Mouse (Mus musculus) adrenal gland, adult 8-10 months (tissue): ENCODE measurements at regions not wholly inside any gene's neighbourhood (a gene's known extent, or its start where the extent isn't known, plus 50 kb on each side); places are given as distances from the start of the nearest gene placed in this dataset.

ENCODE experiments used
- DNase-seq: peaks from one replicate; pipeline ENCODE4 v3.0.0; 2022

- no peak for DNase-seq
Measured at GRCm38 (mm10) chr9:30175376-30175775, 212.4 kb upstream of the Ntm start.

- DNase-seq = no peak
Measured at GRCm38 (mm10) chr9:30183409-30183808, 220.5 kb upstream of the Ntm start.

GRCm38 (mm10) chr9:30184996-30185763, 222.2 kb upstream of the Ntm start:
- DNase-seq = no peak

GRCm38 (mm10) chr9:30186261-30186660, 223.3 kb upstream of the Ntm start:
- DNase-seq = no peak

- no peak for DNase-seq
Measured at GRCm38 (mm10) chr9:30190078-30190477, 227.1 kb upstream of the Ntm start.

GRCm38 (mm10) chr9:30191119-30191518, 228.2 kb upstream of the Ntm start:
- no peak for DNase-seq

- DNase-seq = no peak
Measured at GRCm38 (mm10) chr9:30191902-30192301, 229.0 kb upstream of the Ntm start.

- no peak for DNase-seq
Measured at GRCm38 (mm10) chr9:30194866-30195265, 231.9 kb upstream of the Ntm start.

GRCm38 (mm10) chr9:30202411-30202810, 224.5 kb upstream of the Snx19 start:
- DNase-seq = no peak

GRCm38 (mm10) chr9:30207631-30208030, 219.3 kb upstream of the Snx19 start:
- DNase-seq = no peak

GRCm38 (mm10) chr9:30209806-30210205, 217.1 kb upstream of the Snx19 start:
- no peak for DNase-seq

- no peak for DNase-seq
Measured at GRCm38 (mm10) chr9:30212471-30213075, 214.3 kb upstream of the Snx19 start.

GRCm38 (mm10) chr9:30234501-30235163, 192.3 kb upstream of the Snx19 start:
- peak; percentile 16 for DNase-seq

- no peak for DNase-seq
Measured at GRCm38 (mm10) chr9:30235791-30236190, 191.1 kb upstream of the Snx19 start.

GRCm38 (mm10) chr9:30242107-30242506, 184.8 kb upstream of the Snx19 start:
- no peak for DNase-seq

- DNase-seq = peak; percentile 7
Measured at GRCm38 (mm10) chr9:30264533-30265168, 162.3 kb upstream of the Snx19 start.

- no peak for DNase-seq
Measured at GRCm38 (mm10) chr9:30271081-30271480, 155.8 kb upstream of the Snx19 start.

- no peak for DNase-seq
Measured at GRCm38 (mm10) chr9:30273836-30274235, 153.1 kb upstream of the Snx19 start.

GRCm38 (mm10) chr9:30278231-30278630, 148.7 kb upstream of the Snx19 start:
- DNase-seq = no peak

GRCm38 (mm10) chr9:30283080-30283770, 143.7 kb upstream of the Snx19 start:
- no peak for DNase-seq

GRCm38 (mm10) chr9:30283771-30284148, 143.1 kb upstream of the Snx19 start:
- DNase-seq = no peak

- DNase-seq = no peak
Measured at GRCm38 (mm10) chr9:30284562-30285323, 142.2 kb upstream of the Snx19 start.
